Mouse (Mus musculus) granulocyte monocyte progenitor cell, adult 5-6 weeks (primary cell): Measurements from ENCODE around the gene Pard3b. TPM values are rescaled to one million over a fixed set of nuclear protein-coding genes. Genes with fewer than 3 reads are reported as not detected.
A peak's percentile ranks its signal among the peaks of the same experiment; 100 is the strongest.

Experiments used
- ATAC-seq: replicated peaks from 2 replicates; pipeline ENCODE4 v1.8.0; 2016; ENCODE audit warnings: mild to moderate bottlenecking, moderate TSS enrichment, inconsistent platforms; ENCODE audit not compliant: poor library complexity, severe bottlenecking
- total RNA-seq, 2 experiments: library from RNA; stranded (forward) in 1 of 2; stranded (reverse) in 1 of 2; fragments of 200-712, 200-1000 nt in 1 of 2; fragments of >200 nt in 1 of 2; fragmentation: Nextera tagmentation in 1 of 2; gene quantifications; 2 replicates each; pipeline ENCODE4 v1.2.3; 2014 to 2017

The Pard3b gene
- total RNA-seq, 2 experiments from 2014 or later, result 2.0 to 5.7 TPM

DNA sequence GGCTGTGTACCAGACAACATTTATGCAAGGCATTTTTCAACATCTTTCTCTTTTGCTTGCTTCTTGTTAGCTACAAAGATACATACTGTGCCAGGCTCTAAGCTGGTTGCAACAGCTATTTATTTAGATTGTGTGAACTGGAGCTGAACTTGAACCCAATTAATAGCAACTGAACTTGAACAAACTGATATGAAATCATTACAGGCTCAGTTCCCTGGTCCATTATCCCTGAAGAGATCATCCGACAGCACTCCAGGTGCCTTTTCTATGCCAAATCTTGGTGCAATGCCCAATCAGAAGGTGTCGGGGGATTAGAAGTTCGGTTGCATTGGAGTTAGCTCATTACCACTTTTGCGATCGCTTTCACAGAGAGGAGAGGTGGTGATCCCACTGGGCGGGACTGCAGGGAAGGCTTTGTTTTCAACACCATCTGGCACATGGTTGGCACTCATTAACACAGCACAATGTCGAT, 414.6 kb downstream of the Pard3b start:
- ATAC-seq, result no peak

DNA sequence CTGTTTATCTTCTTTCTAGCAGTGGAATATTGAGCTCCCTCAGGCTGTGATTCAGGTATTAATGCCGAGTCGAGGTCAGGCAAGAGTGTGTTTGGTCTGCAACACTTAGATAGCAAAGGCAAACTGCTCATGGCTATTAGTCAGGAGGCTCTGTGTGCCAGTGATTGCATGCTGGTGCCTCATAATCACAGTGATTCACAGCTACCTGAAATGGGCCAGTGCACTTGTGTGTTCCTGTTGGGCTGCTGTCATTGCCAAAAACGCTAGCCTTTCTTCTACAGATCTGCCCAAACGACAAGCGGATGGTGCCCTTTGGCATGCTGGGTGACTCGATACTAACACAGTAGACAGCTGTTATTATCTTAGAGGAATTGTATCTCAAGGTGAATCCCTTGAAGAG, 416.7 kb downstream of the Pard3b start:
- ATAC-seq, result no peak

DNA sequence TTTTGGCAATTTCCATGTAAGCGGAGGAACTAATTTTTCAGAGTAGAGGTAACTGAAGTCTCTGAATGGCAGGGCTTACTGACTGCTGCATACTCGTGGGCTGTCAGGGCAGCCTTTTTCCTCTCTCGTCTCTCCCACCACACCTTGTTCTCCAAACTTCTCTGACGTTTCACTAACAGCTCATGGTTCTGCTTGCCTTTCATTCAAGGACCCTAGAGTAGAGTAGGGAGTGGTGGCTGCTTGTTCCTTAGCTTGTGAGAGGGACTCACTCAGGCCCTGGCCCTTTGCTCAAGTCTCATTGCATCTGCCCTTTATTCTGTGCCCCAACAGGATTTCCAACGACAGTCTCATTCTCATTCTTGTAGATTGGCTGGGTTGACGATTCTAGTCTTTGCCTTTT, 432.0 kb downstream of the Pard3b start:
- ATAC-seq, result no peak

DNA sequence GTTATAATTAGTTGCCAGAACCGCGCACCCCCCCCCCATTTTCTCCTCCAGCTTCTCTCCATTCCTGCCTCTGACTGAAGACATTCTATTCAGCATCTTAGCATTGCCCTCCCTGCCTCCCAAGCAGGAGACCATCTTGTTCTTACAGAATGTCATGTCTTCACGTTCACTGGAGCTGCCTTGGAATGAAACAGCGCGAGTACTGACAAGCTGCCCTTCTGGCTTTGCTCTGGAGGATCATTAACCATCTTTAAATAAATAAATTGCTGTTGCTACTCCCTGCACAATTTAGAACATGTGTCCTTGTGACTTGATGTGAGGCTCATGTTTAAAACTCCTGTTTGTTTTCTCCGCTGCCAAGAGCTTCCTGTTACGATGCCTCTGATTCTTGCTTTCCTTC, 432.5 kb downstream of the Pard3b start:
- ATAC-seq, result no peak

DNA sequence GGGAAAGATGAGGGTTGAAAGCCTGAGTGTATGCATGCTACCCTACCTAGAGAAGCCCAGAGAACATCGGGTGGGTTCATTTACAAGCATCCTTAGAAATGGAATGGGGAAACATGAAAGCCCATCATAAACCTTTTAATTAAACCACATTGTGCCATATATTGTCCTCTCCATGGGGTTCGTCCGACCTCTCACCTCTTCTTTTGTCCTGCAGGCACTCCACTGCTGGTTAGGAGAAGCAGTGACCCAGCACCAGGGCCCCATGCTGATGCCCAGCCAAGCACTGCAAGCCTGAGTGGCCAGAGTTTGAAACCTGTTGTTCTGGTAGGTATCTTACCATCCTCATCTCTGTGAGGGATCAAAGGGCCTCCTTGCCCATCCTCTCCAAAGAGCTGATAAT, 437.5 kb downstream of the Pard3b start:
- no peak for ATAC-seq

DNA sequence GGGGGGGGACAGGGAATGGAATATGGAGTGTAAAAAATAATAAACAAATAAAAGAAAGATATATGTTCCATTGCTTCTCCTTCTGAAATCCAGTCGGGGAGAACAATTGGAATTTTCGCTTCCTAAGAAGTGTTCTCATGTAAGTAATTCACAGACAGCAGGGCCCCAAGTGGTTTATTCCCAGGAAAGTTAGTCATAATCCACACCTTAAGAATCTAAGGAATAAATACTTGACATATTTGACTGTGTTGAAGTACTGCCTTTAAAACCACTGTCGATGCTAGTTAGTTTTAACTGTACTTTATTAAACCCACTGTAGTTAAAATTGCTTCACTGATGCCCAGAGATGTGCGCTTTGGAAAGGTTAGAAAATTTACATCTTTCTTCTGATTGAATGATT, 442.5 kb downstream of the Pard3b start:
- no peak for ATAC-seq

DNA sequence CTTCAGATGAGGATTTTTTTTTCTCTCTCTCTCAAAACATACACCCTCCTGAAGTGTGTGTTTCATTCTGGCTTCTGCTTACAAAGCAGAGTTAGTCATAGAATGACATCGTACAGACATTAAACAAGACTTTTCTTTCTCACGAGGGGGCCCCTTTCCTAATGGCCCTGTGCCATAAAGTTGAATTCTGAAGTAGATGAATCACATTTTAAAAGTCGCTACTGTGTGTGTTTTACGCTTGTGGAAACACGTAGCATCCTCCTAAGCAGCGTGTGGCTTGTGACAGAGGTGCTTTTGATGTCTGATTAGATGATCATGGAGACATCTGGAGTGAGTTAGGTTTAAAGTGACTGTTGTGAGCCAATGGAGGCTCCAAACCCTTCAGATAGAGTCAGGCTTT, 447.4 kb downstream of the Pard3b start:
- no peak for ATAC-seq

DNA sequence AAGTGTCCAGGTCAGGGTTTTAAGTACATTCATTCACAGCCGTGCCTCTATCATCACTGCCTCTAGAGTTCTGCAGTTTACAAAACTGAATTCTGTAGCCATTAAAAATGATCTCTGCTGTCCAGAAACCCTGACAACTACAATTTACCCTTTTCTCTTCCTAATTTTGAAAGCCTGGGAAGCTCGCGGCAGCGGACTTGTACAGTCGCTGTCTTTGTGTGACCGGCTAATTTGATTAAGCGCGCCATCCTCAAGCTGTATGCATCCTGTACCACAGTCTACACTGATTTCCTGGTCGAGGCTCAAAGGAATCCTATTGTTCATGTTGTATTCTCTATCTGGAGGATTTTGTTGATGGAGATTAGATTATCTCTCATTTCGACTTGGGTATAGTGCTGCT, 448.8 kb downstream of the Pard3b start:
- no peak for ATAC-seq

DNA sequence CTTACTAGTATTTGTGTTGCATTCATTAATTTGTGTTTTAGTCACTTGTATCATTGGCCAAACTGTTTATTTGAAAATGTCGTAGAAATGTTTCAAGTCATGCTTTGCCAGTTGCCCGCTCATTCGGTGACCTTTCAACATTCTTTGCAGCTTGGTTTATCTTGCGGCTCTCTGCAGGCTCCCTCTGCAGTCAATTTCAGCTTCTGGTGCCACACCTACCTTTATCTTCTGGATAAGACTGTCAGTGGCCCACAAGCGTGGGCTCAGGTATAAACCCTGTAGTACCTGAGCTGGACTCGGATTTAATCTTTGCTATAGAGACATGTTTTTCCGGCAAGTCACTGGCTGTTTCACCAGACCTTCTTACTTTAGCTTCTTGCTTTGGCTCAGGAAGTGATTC, 456.3 kb downstream of the Pard3b start:
- no peak for ATAC-seq

DNA sequence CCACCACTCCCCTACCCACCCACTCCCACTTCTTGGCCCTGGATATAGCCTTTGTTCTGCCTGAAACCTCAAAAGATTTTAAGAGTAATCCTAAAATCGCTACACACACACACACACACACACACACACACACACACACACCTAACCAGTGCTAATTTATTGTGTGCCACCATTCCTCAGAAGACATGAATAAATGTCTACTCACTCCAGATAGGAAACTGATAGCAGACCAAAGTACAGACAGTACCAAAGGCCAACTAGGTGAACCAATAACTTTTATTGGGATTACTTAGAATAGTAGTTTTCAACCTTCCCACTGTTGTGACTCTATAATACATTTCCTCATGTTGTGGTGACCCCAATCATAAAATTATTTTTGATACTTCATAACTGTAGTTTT, 483.8 kb downstream of the Pard3b start:
- no peak for ATAC-seq

DNA sequence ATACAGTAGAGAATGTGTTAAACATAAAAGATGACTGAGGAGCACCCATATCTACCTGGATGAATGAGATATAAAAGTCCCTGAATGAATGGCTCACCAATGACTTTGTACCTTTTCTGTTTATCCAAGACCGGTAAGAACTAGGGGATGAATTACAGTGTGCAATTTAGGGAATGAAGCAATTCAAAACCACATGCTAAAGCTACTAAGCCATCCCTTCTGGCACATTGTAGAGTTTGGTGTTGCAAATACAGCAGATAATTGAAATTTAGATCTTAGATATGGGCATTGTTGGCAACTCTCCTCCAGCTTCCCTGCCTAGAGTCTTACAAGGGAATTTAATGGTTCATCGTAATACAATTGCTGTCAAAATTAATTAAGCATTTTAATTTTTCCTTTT, 490.6 kb downstream of the Pard3b start:
- no peak for ATAC-seq

DNA sequence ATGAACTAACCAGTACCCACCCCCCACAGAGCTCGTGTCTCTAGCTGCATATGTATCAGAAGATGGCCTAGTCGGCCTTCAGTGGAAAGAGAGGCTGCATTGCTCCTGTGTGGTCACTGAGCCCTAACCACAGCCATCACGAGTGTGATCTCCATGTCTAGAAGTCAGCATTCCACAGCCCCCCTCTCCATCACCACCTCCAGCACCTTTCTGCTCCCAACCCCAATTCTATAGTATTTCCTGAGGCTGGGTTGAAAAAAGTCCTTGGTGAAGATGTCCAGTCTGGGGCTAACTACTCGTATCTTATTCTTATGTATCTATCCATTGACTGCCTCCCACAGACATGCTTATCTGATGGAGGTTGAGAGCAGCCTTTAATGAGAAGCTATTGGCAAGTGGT, 509.5 kb downstream of the Pard3b start:
- ATAC-seq, result no peak

DNA sequence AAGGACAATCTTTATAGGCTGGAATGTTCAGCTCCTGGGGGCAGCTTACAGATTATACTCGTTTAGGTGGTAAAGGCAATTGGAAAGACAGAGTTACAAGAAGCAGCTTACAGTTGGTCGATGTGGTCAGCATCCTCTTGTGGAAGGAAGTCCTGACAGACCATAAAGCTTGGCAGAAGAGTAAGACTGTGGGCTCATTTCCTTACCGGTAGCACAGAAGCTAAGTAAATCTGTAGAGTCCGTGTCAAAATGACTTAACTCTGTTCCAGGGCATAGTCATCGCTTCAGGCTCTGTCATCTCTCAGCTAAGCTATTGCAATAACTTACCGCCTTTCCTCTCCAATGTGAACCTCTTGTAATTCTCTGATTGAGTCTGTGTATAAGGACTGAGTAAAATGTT, 510.2 kb downstream of the Pard3b start:
- peak; percentile 92 for ATAC-seq

DNA sequence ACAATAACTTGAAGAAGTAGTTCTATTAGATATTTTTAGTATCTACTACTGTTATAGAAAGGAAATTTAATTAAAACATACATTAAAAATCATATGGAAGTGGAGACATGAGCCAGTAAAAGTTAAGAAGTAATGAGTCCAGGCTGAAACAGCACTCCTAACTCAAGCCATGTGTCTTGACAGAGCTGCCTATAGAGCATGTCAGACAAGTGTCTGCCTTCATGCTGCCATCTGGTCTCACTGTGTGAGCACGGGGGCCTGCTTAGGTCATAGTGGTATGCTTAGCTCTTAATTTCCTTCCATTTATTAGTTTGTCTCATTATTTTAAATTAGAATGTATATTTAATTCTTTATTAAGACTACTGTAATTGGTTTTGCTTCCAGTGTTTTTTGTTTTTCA, 517.3 kb downstream of the Pard3b start:
- ATAC-seq, result no peak

DNA sequence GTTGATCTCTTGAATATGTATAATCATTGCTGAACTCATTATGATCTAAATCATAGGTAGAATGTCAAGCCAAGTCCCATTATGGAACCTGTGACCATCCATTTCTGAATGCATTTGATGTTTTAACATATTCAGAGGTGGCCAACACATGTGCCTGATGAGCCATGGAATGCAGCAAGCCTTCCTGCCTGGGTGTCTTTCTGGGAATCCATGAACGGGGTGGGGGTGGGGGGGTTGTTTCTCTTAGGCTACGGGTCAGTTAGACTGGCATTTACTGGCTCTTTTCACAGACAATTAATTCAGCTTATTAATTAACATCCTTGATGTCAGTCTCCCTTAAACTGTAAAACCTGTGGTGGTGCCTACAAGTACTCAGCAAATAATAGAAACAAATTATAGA, 521.0 kb downstream of the Pard3b start:
- no peak for ATAC-seq

DNA sequence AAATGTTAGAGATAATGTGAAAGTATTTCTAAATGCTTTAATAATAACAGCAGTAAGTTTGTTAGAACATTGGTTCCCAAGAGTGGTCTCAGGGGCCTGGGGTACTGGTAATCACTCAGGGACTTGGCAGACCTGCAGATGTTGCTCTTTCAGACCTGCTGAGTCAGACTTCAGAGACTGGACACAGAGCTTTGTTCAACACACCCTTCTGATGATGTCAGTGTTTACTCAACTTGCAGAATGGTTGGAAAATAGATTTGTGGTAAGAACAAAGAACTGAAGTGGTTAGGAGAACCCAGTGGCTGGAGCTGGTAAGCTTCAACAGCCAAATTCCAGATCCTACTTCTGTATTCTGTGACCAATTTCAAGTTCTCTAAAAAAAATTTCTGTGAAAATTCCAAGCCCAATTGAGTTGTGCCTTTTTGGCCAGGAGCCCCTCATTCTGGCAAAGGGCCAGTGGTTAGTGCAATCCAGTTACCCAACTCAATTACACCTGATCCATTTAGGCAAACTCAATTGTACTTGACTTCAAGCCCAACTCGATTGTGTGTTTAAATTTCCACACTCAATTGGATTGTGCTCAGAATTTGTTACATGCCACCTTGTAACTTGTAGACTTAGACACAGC, 536.5 kb downstream of the Pard3b start:
- peak; percentile 69 for ATAC-seq

DNA sequence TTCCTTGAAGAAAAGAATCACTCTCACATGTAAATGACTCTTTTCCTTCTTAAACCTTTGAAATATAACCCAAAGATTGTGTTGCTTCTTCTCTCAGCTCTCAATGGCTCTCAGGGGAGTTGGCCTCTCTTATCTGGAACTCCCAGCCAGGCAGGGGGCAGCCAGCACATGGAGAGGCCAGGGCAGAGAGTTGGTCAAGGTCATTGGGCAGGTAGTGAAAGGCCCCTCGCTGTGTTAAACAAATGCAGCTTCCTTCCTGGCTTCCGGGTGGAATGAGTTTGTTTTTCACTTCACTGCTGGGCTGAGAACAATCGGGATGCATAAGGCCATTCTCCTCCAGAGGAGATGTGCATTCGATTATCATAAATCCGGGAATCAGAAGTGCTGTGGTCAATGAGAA, 543.0 kb downstream of the Pard3b start:
- ATAC-seq, result no peak

DNA sequence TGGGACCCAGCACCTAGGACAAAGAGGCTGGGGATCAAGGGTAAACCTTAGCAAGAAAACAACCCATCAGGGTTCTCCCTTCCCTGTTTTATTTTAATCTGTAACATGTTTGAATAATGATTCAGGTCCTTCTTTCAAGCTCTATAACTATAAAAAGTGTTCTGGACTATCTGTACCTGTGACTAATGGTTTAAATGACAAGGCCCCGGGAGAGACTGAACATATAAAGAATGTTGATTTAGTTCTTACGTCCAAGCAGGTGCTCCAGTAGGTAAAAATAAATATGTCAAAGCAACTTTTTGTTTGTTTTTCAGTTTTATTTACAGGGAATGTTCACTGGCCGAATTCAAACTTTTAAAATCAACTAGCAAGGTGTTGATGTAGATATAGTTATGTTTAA, 544.0 kb downstream of the Pard3b start:
- no peak for ATAC-seq

DNA sequence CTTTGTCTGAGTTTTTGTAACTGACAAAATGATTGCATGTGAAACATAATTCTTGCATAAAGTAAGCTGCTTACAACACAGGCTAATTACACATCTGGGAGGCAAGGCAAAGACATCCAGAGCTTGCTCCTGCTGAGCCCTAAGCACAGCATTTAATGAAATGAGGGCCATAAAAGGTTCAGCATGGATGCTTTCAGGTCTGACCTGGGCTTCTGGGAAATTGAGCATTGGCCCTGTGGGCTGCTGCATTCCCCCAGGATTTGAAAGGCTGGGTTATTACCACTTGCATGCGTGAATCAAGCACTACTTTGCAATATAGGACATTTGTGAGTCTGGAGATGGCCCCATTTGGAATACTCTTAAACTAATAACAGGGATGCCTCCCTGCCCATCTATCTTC, 552.2 kb downstream of the Pard3b start:
- no peak for ATAC-seq

DNA sequence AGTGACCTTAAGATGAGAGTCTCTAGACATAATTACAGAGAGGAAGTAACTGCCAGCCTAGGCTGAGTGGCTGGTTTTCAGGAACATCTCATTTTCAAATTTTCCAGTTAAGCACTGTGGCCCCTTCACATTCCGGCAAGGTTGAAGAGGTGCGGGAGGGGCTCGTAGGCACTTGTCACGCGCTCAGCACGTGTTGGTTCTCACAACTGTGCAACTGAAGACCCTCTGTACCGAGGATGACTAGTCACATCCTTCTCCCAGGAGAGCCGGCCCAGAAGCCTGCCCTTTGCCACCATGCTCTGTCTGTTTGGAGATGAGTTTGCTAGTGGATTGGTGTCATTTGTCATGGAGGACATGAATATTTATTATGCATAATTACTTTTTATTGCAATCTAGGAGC, 558.9 kb downstream of the Pard3b start:
- no peak for ATAC-seq

DNA sequence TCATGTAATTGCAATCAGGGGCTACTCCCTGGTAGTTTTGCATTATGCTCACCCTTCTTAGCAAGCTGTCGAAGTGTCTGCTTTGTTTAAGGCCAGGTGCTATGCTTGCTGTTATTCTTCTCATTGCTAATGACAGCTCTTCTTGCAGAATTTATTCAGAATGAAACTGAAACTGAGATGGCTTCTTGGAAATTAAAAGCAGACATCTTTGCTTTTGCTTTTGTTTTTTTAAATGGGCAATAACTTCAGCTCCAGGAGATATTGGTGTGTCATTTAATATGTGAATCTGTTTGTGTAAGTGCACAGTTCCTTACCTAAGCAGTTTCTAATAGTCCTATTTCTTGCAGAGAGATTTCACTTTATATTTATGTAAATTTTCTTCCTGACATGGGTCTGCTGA, 562.3 kb downstream of the Pard3b start:
- ATAC-seq, result no peak

DNA sequence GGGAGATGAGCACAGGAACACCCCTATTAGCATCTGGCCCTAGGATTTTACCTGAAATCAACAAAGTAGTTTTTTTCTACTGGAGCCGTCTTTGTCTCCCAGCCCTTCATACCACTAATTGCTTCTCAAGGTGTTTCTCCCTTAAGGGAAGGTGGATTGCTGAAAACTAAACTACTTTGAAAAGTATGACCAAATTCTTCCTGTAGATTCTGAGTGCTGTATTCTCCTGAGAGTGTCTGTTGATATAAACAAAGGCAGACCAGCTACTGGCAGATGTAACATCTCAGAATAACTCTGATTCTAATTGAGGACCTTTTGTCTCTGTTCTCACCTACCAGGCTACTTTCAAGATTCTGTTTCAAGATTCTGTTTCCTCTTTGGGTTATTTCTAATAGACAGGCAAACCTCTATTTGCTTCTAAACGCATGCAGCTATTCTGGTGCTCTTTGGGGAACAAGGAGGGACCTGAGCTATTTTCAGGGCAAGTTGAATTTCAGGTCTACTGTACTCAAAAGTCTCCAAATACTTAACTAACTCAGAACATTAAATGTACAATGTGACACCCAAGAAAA, 563.1 kb downstream of the Pard3b start:
- ATAC-seq, result no peak

DNA sequence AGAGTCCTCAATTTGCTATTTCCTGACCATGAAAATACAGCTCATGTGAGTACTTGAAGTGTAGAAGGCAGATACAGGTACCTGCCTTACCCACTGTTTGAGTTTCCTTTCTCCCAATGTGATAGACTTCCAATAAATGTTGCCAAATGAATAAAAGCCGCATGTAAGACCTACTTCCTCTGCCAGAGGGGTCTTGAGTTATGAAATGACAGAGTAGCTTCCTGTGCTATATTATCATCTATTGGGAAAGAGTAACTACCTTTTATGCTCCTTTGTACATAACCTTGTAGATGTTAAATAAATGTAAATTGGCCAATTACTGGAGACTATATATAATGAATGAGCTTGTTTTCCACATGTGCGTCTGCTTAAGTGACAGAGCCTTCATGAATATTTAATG, 574.7 kb downstream of the Pard3b start:
- peak; percentile 96 for ATAC-seq
